Mouse (Mus musculus) B cell, adult 2 months (primary cell): ENCODE data around the gene Olfr521.
A peak's percentile ranks its signal among the peaks of the same experiment; 100 is the strongest.
"Not testable (repeated sequence)": the region's sequence is repeated elsewhere in the genome, so short reads cannot be mapped to it uniquely, and the experiment has no call there.

Experiments
- DNase-seq, 2 experiments: peaks; one replicate each; pipeline ENCODE4 v3.0.0; 2022

Gene Olfr521

GRCm38 (mm10) chr7:99763207-99763606 lies at the start of gene Olfr521:
TSS of gene Olfr521 (plus strand) at chr7:99763507.
- no peak for DNase-seq

- no peak for DNase-seq
Measured at GRCm38 (mm10) chr7:99716536-99716935, 46.8 kb upstream of the Olfr521 start.

GRCm38 (mm10) chr7:99729973-99730372 lies 33.3 kb upstream of the Olfr521 start, which contains the start of gene Olfr520:
TSS of gene Olfr520 (plus strand) at chr7:99730273.
- DNase-seq = no peak

GRCm38 (mm10) chr7:99734612-99735011 lies 28.7 kb upstream of the Olfr521 start:
- no peak for DNase-seq

GRCm38 (mm10) chr7:99735491-99735890 lies 27.8 kb upstream of the Olfr521 start:
- not testable (repeated sequence) for DNase-seq

GRCm38 (mm10) chr7:99739276-99739675 lies 24.0 kb upstream of the Olfr521 start:
- no peak for DNase-seq

- DNase-seq = peak; percentile 31
Measured at GRCm38 (mm10) chr7:99781385-99781784, 18.1 kb downstream of the Olfr521 start.

- DNase-seq = peak; percentile 39 to 44
Measured at GRCm38 (mm10) chr7:99781916-99782315, 18.6 kb downstream of the Olfr521 start.

- no peak for DNase-seq
Measured at GRCm38 (mm10) chr7:99783421-99783820, 20.1 kb downstream of the Olfr521 start.

GRCm38 (mm10) chr7:99785553-99785952 lies 22.2 kb downstream of the Olfr521 start:
- no peak for DNase-seq

GRCm38 (mm10) chr7:99786774-99787173 lies 23.5 kb downstream of the Olfr521 start:
- DNase-seq = no peak

GRCm38 (mm10) chr7:99787935-99788334 lies 24.6 kb downstream of the Olfr521 start:
- no peak for DNase-seq

- no peak for DNase-seq
Measured at GRCm38 (mm10) chr7:99788563-99788962, 25.3 kb downstream of the Olfr521 start.

- DNase-seq = no peak
Measured at GRCm38 (mm10) chr7:99790816-99791215, 27.5 kb downstream of the Olfr521 start.

GRCm38 (mm10) chr7:99794096-99794495 lies 30.8 kb downstream of the Olfr521 start:
- DNase-seq = peak in 1 of 2 experiments; percentile 12

GRCm38 (mm10) chr7:99795192-99795981 lies 32.1 kb downstream of the Olfr521 start:
- DNase-seq = peak; percentile 85 to 89

- peak in 1 of 2 experiments; percentile 6 for DNase-seq
Measured at GRCm38 (mm10) chr7:99796471-99796870, 33.2 kb downstream of the Olfr521 start.

- no peak for DNase-seq
Measured at GRCm38 (mm10) chr7:99797261-99797660, 34.0 kb downstream of the Olfr521 start.

GRCm38 (mm10) chr7:99797911-99798647 lies 34.8 kb downstream of the Olfr521 start:
- DNase-seq = peak; percentile 75 to 81

GRCm38 (mm10) chr7:99799118-99799517 lies 35.8 kb downstream of the Olfr521 start:
- no peak for DNase-seq

- DNase-seq = no peak
Measured at GRCm38 (mm10) chr7:99803535-99803934, 40.2 kb downstream of the Olfr521 start.

GRCm38 (mm10) chr7:99804033-99804432 lies 40.7 kb downstream of the Olfr521 start:
- DNase-seq = not testable (repeated sequence)

- no peak for DNase-seq
Measured at GRCm38 (mm10) chr7:99805340-99805739, 42.0 kb downstream of the Olfr521 start.

GRCm38 (mm10) chr7:99807043-99807442 lies 43.7 kb downstream of the Olfr521 start:
- DNase-seq = not testable (repeated sequence)
